Mouse (Mus musculus) heart, embryonic 13.5 days (tissue): ENCODE data around the gene Prrt2. TPM values are rescaled to one million over a fixed set of nuclear protein-coding genes. Genes with fewer than 3 reads are reported as not detected.

Experiments used
- ATAC-seq: fragments of 200-750 bp; cut with Nextera tagmentation; 2 replicates; pipeline ENCODE4 v1.8.0; 2017; ENCODE audit warnings: moderate TSS enrichment; ENCODE audit not compliant: insufficient number of reproducible peaks, low FRiP score, low TSS enrichment; ENCODE audit errors: extremely low read depth
- H3K27ac ChIP-seq: fragments of 300-500 bp; sonication (generic); replicated peaks from 2 replicates; pipeline ENCODE4 v1.5.1; 2015; ENCODE audit warnings: moderate library complexity, mild to moderate bottlenecking, inconsistent platforms
- H3K27me3 ChIP-seq: fragments of 300-500 bp; sonication (generic); replicated peaks from 2 replicates; pipeline ENCODE4 v1.6.1; 2015; ENCODE audit warnings: mild to moderate bottlenecking, inconsistent platforms
- H3K36me3 ChIP-seq: fragments of 300-500 bp; sonication (generic); 2 replicates; pipeline ENCODE4 v1.6.1; 2015; ENCODE audit warnings: mild to moderate bottlenecking, inconsistent platforms
- H3K4me1 ChIP-seq: fragments of 300-500 bp; sonication (generic); 2 replicates; pipeline ENCODE4 v1.6.1; 2015; ENCODE audit warnings: inconsistent platforms
- H3K4me2 ChIP-seq: fragments of 300-500 bp; sonication (generic); 2 replicates; pipeline ENCODE4 v1.6.1; 2015; ENCODE audit warnings: inconsistent platforms, mild to moderate bottlenecking, moderate library complexity
- H3K4me3 ChIP-seq: fragments of 300-500 bp; sonication (generic); 2 replicates; pipeline ENCODE4 v1.5.1; 2015; ENCODE audit warnings: moderate library complexity, mild to moderate bottlenecking, inconsistent platforms
- H3K9ac ChIP-seq: fragments of 300-500 bp; sonication (generic); 2 replicates; pipeline ENCODE4 v1.6.1; 2015; ENCODE audit warnings: inconsistent platforms, mild to moderate bottlenecking, moderate library complexity
- H3K9me3 ChIP-seq: fragments of 300-500 bp; sonication (generic); 2 replicates; pipeline ENCODE4 v1.6.1; 2016; ENCODE audit warnings: inconsistent platforms
- WGBS: fragments of 180-500 bp; shearing (Covaris S2); methylation state at CpG from one replicate; pipeline ENCODE4 v1.1.7; 2015; ENCODE audit warnings: mixed read lengths; 5-methylcytosine and 5-hydroxymethylcytosine counted together
- polyA plus RNA-seq: library from polyadenylated mRNA; unstranded; fragments of >200 nt; fragmentation: Nextera tagmentation; extraction: Ambion mirVana; gene quantifications from 2 replicates; pipeline ENCODE4 v1.2.1, GENCODE M21; 2015

The Prrt2 gene
- polyA plus RNA-seq = 1.6 TPM in 2 replicates

DNA sequence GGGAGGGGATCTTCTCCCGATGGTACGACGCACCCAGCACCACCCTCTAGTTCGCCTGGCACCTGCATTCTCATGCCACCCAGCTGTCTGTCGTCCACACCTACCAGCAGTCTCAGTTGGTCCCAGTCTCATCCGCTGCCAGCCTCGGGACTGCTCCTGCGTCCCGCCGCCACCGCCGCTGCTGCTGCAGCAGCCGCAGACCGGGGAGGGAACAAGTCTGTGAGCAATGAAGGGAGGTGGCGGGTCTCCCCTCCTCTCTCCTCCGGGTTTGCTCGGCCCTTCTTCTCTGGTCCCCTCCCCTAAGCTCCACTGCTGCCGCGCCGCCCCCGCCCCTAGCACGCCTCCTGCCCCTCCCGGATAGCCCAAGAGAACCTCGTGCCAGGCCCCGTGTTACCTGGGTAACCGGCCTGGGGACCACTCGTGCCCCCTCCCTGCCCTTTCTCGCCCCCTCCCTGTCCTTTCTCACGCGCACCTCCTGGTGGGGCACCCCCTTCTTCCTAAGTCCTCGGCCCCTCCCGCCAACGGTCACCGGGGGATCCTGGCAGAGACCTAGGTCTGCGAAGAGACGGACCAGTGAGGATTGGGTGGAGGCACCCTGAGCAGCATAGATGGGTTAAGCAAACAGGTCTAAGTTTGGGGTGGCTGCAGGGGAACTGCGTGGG lies at the start of gene Prrt2, which contains the start of gene Gm42742:
Gene Prrt2, minus strand, starts transcription at position 311 of the 662 bp plus-strand sequence.
Gene Gm42742, minus strand, starts transcription at position 197 of the 662 bp plus-strand sequence.
- H3K4me2 ChIP-seq = peak within 1 kb of the TSS; percentile 87
- peak within 1 kb of the TSS; percentile 82 for H3K9ac ChIP-seq
- H3K27ac ChIP-seq = peak within 1 kb of the TSS; percentile 65; the same call in 1 of the 2 replicates
- WGBS = 2% methylated on average over 37 of the region's 37 CpGs
- H3K9me3 ChIP-seq = no peaks in the 10 kb centered on the region
- peak within 1 kb of the TSS; percentile 59 for H3K4me3 ChIP-seq
- ATAC-seq = no peak
- H3K27me3 ChIP-seq = no peaks in the 10 kb centered on the region
- H3K36me3 ChIP-seq = peaks cover 34% of the 10 kb centered on the region
- H3K4me1 ChIP-seq = peaks cover 75% of the 10 kb centered on the region

DNA sequence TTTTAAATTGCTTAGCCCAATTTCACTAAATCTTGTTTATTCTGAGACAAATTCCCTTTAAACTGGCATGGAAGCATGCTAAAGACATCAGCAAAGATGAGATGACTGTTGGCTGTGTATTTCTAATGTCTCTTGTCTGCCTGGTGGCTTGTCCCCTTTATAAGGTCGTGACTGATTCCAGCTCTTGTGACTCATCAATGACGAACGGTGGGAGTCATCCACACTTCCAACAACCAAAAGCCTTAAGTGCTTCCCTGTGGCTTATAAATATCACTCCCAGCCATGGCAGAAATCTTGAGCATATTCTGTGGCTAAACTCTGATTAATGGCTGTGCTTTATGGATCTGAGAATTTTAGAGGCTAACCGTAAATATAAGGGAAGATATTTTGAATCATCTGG lies 45.3 kb upstream of the Prrt2 start:
- Histone ChIP-seq H3K27me3 (no peaks in the 10 kb centered on the region), H3K9me3 (peaks cover 4% of the 10 kb centered on the region; the same call in 1 of the 2 replicates), H3K4me1 (no peaks in the 10 kb centered on the region), H3K36me3 (no peaks in the 10 kb centered on the region), H3K9ac (no peak overlapping the region), H3K4me2 (no peak overlapping the region), H3K4me3 (no peak overlapping the region), H3K27ac (no peak overlapping the region)
- no peak for ATAC-seq
- WGBS = 51% methylated on average over 4 of the region's 4 CpGs

DNA sequence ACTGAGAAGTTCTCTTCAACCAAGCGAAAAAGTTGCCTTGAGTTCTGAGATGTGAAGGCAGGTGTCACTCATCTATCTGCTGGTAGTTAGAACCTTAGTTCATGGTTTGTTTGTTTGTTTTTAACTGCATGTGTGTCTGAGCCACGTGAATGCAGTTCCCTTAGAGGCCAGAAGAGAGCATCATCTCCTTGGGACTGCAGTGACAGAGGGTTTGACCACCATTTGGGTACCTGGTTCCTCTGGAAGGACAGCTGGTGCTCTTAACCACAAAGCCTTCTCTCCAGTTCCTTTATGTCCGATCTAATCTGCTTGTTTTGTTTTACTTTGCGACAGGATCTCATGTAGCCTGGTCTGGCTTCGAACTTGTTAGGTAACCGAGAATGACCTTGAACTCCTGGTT lies 44.5 kb upstream of the Prrt2 start:
- Histone ChIP-seq H3K27me3 (no peaks in the 10 kb centered on the region), H3K4me1 (no peaks in the 10 kb centered on the region), H3K9ac (no peak overlapping the region), H3K36me3 (no peaks in the 10 kb centered on the region), H3K4me2 (no peak overlapping the region), H3K4me3 (no peak overlapping the region), H3K9me3 (peaks cover 4% of the 10 kb centered on the region; the same call in 1 of the 2 replicates), H3K27ac (no peak overlapping the region)
- no peak for ATAC-seq
- 79% methylated on average over 6 of the region's 6 CpGs for WGBS

DNA sequence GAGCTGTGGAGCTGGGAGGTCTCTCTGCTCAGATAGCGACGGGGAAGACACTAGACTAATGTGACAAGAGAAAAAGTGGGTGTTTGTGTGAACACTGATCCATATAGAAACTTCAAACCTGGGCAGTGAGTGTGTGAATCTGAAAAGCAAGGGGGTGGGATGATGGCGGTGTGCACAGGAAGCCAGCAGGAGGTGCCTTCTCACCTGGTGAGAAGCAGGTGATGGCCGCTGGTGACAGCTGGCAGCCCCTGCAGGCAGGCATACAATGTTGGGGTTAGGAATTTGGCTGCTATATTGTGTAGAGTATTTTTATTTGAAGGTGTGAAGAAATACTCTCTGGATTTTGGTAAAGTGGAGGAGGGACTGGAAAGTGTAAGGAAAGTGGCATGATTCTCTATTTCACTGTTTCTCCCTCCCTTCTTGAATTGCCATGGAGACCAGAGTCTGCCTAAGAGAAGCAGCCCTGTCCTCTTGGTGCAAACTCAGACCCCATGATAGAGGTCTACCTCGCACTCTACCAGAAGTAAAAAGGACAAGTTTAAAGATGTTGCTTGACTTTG lies 34.1 kb upstream of the Prrt2 start:
- Histone ChIP-seq H3K9ac (no peak overlapping the region), H3K27me3 (peaks cover 33% of the 10 kb centered on the region), H3K4me1 (no peaks in the 10 kb centered on the region), H3K9me3 (no peaks in the 10 kb centered on the region), H3K4me3 (no peak overlapping the region), H3K27ac (no peak overlapping the region), H3K4me2 (no peak overlapping the region), H3K36me3 (no peaks in the 10 kb centered on the region)
- ATAC-seq = no peak
- WGBS = 56% methylated on average over 5 of the region's 5 CpGs

DNA sequence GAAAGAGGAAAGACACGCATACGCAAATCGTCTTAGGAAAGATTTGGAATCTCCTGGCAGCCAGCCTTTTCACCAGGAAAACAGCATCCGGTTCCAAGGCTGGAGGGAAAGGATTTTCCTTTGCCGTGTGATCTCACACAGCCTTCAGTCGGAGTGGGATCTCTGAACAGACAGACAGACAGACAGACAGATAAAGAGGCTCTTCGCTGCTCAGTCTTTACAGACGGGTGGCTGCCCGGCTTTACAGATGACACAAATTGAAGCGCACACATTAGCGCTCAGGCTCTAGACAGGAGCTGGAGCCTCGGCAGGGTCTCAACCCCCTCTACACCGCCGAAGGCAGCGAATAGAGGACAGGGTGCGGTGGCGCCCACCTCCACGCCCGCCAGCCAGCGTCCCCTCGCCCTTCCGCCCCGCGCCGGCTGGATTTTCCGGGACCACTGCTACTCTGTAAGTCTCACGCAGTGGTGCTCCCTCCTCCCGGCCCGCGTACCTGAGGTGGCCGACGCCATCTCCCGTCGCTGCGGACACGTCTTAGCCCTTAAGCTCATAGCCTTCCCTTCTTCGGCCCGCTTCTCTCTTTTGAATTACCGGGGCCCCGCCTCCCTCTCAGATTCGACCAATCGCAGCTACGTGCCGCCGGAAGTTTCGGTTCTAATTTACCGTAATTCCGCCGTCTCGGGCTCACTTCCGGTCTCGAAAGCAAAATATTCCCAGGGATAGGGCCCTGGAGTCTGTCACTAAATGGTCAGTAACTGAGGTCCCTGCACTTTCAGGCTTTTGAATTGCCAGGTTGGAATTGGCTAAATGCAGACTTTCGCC lies 21.1 kb upstream of the Prrt2 start, which contains the start of gene Kif22:
Gene Kif22, minus strand, starts transcription at position 621 of the 822 bp plus-strand sequence.
- Histone ChIP-seq H3K27me3 (no peaks in the 10 kb centered on the region), H3K4me3 (peak within 1 kb of the TSS; percentile 96), H3K9me3 (no peaks in the 10 kb centered on the region), H3K36me3 (peaks cover 21% of the 10 kb centered on the region), H3K4me2 (peak within 1 kb of the TSS; percentile 91), H3K27ac (peak within 1 kb of the TSS; percentile 87), H3K4me1 (peaks cover 24% of the 10 kb centered on the region), H3K9ac (peak within 1 kb of the TSS; percentile 95)
- under 1% methylated on average over 53 of the region's 53 CpGs for WGBS
- ATAC-seq = peak; percentile 70

DNA sequence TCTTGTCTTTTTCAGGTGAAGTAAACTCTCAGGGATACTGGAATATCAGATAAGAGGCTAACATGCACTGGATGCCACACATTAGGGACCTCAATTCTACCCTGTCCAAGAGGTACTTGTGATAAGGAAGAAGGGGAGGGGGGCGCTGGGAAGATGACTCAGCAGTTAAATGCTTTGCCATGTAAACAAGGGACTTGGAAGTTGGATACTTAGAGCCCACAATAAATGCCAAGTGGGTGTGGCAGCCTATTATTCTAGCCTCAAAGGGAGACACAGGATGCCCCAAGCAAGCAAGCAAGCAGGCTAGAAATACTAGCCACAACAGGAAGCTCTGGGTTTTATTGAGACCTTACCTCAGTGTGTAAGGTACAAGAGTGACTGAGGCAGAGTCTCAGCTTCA lies 10.2 kb upstream of the Prrt2 start:
- no peaks in the 10 kb centered on the region for H3K9me3 ChIP-seq
- H3K27me3 ChIP-seq = no peaks in the 10 kb centered on the region
- H3K9ac ChIP-seq = 0 out of 2 replicates have a peak overlapping the region, but pooled peaks have one; percentile 19
- WGBS = 60% methylated on average over 1 of the region's 1 CpGs
- no peak for ATAC-seq
- H3K27ac ChIP-seq = no peak overlapping the region
- peaks cover 11% of the 10 kb centered on the region for H3K4me1 ChIP-seq
- peaks cover 83% of the 10 kb centered on the region for H3K36me3 ChIP-seq
- H3K4me3 ChIP-seq = no peak overlapping the region
- H3K4me2 ChIP-seq = no peak overlapping the region

DNA sequence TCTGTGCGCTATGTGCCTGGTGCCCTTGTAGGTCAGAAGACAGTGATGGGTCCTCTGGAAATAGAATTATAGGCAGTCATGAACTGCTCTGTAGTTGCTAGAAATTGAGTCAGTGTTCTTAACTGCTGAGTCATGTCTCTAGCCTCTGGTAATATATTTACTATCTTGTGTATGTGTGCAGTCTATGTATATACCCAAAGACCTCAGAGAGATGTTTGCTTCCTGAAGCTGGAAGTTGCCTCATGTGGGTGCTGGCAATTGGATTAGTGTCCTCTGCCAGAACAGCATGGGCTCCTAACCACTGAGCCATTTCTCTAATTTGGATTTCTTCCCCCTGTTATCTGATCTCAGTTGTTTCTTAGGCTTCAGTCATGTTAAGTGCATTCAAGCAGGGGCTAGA lies 9.2 kb upstream of the Prrt2 start:
- 97% methylated on average over 1 of the region's 1 CpGs for WGBS
- no peaks in the 10 kb centered on the region for H3K9me3 ChIP-seq
- peaks cover 74% of the 10 kb centered on the region for H3K36me3 ChIP-seq
- no peak overlapping the region for H3K9ac ChIP-seq
- H3K4me3 ChIP-seq = no peak overlapping the region
- ATAC-seq = no peak
- no peak overlapping the region for H3K27ac ChIP-seq
- H3K4me1 ChIP-seq = peaks cover 11% of the 10 kb centered on the region
- H3K27me3 ChIP-seq = no peaks in the 10 kb centered on the region
- no peak overlapping the region for H3K4me2 ChIP-seq

DNA sequence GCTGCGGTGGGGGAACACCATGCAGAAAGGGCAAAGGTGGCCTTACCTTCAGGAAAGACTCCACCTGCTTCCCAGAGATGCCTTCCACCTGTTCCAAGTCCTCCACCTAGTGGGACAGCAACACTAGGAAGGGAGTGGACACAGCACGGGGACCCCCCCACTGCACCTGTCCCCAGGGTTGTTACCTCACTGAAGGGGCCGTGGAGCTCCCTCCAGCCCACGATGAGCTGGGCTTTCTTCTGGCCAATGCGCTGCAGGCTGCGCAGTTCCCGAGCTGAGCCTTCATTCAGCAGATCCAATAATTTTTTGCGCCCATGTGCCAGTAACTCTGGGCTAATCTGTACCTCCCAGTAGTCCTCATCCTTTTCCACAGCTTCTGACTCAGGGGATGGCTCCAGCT lies 6.9 kb upstream of the Prrt2 start:
- ATAC-seq = no peak
- H3K36me3 ChIP-seq = peaks cover 72% of the 10 kb centered on the region

DNA sequence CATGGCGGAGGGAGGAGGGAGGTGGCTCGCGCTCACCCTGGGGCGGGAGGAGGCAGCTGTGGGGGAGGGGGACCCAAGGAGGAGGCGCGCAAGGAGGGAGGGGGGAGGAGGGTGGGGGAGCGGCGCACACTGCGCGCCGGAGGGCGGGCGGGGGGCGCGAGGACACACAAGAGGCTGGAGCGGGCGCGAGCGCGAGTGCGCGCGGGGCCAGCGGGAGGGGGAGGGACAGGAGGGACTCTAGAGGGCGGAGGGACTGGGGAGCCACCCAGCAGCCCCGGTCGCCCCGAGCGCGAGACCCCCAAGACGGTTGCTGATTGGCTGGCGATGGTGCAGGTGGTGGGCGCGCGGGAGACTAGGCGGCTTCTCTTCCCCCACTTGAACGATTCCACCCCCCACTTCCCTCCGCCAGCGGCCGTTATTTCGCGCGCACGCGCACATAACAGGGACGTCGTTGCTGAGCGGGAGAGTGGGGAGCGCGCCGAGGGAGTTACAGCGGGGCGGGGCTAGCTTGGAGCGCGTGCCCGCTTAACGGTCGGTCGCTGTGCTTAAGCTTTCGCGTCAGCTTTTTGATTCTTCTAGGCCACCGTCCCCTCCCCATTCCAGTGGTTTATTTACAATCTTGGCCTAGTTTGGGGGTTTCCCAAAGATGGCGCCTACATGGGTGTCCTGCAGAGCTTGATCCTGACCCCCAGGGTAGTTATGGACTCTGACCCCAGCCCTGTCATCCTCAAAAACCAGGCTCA lies 6.1 kb upstream of the Prrt2 start, which contains the start of gene Maz:
Gene Maz, minus strand, starts transcription at position 54 of the 743 bp plus-strand sequence.
- H3K27me3 ChIP-seq = no peaks in the 10 kb centered on the region
- peak; percentile 81 for ATAC-seq
- peaks cover 72% of the 10 kb centered on the region for H3K36me3 ChIP-seq
- peak within 1 kb of the TSS; percentile 100 for H3K9ac ChIP-seq
- no peaks in the 10 kb centered on the region for H3K9me3 ChIP-seq
- H3K4me2 ChIP-seq = peak within 1 kb of the TSS; percentile 91
- H3K4me3 ChIP-seq = peak within 1 kb of the TSS; percentile 94
- peak within 1 kb of the TSS; percentile 99 for H3K27ac ChIP-seq
- 0% methylated on average over 33 of the region's 63 CpGs for WGBS
- peaks cover 41% of the 10 kb centered on the region for H3K4me1 ChIP-seq

More for the DNA sequence above, 6.9 kb upstream of the Prrt2 start:
- WGBS = 75% methylated on average over 8 of the region's 8 CpGs
- H3K9ac ChIP-seq = peak overlapping the region; percentile 80
- H3K4me3 ChIP-seq = peak overlapping the region; percentile 94
- H3K4me2 ChIP-seq = peak overlapping the region; percentile 91
- peaks cover 34% of the 10 kb centered on the region for H3K4me1 ChIP-seq
- H3K27ac ChIP-seq = peak overlapping the region; percentile 99
- H3K9me3 ChIP-seq = no peaks in the 10 kb centered on the region
- no peaks in the 10 kb centered on the region for H3K27me3 ChIP-seq

DNA sequence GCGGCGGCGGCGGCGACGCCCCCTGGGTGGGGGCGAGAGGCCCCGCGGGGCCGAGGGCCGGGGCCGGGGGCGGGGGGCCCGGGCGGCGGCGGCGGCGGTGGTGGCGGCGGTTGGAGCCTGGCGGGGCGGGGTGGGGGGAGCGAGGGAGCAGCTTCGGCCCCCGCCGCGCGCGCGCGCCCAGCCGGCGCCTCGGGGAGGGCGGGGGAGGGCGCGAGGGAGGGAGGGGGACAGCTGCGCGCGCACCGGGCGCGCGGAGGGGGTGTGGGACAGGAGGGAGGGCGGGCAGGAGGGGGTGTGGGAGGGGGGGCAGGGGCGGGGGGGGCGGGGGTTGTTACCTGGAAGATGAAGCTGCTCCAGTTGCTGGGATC lies 5.6 kb upstream of the Prrt2 start:
- H3K4me3 ChIP-seq = peak overlapping the region; percentile 94
- peak overlapping the region; percentile 91 for H3K4me2 ChIP-seq
- peaks cover 72% of the 10 kb centered on the region for H3K36me3 ChIP-seq
- no peaks in the 10 kb centered on the region for H3K27me3 ChIP-seq
- H3K9me3 ChIP-seq = no peaks in the 10 kb centered on the region
- peaks cover 47% of the 10 kb centered on the region for H3K4me1 ChIP-seq
- peak; percentile 12; the same call in 1 of the 2 replicates for ATAC-seq
- WGBS = 4% methylated on average over 11 of the region's 48 CpGs
- peak overlapping the region; percentile 99 for H3K27ac ChIP-seq
- peak overlapping the region; percentile 100 for H3K9ac ChIP-seq
